ENCODE assay signal across 26 mouse cellular contexts in the genomic region with DNA sequence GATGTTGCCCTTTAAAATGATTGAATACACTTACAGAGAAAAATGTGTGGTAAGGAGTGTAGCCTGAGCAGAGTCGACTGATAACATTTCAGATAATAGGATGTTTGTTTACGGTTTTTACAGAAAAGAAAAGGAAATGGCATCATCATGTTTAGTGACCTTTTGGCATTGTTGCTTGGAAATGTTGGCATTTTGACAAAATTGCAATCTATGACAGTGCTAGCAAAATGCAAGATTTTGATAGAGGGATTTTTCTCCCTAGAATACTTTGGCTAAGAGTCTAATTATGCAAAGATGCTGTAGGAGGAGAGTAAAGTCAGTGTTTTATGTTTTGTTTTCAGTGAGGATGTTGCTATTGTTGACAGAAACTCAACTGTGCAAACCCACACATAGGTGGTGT.
DNase-seq lines count a peak whose midpoint lies in the region; ATAC-seq and TF ChIP-seq lines count a peak whose summit lies in the region.
"Had no signal": no experiment of that assay in that cellular context is flagged by ENCODE, and none has a peak within 500 bp of the region (broad histone marks: within the 10 kb centered on the region; RNA-seq: fewer than 3 reads in every experiment).

No protein-coding gene starts in this region.

- no peak overlapping the region for H3K4me3 ChIP-seq in forebrain, postnatal 0 days (ENCODE audit: low read depth, low read length)
- H3K4me3 ChIP-seq in forebrain, embryonic 15.5 days, result no peak overlapping the region
- no peak overlapping the region for H3K4me3 ChIP-seq in kidney, postnatal 0 days (replicated peaks; ENCODE audit: low read depth, low read length)
- H3K4me3 ChIP-seq: embryonic facial prominence, embryonic 15.5 days; heart, adult 2 months; heart, embryonic 10.5 days; heart, embryonic 13.5 days; hindbrain, embryonic 15.5 days; intestine, embryonic 15.5 days had no signal

- peak; percentile 24 for DNase-seq in forebrain, postnatal 0 days
- peak; percentile 44 for DNase-seq in kidney, postnatal 0 days (ENCODE audit: low spot score)
- no peak for DNase-seq in kidney, postnatal 25 days
- DNase-seq in 3T3-L1 (ENCODE audit: low read depth, low spot score) (peak; percentile 35), adipocyte (ENCODE audit: low spot score) (peak; percentile 26)
- DNase-seq: adrenal gland, postnatal 10 days; adrenal gland, postnatal 36 days; cerebellum, adult 11 months; cerebellum, adult 2 months; cerebellum, adult 9-11 months; cerebellum, postnatal 25 days; gastrocnemius, postnatal 25 days; heart, adult 2 months; heart, postnatal 14 days; heart, postnatal 4 days; kidney, adult 11 months had no signal

- H3K27me3 ChIP-seq in forebrain, postnatal 0 days (ENCODE audit: insufficient read depth, low read length), result no peaks in the 10 kb centered on the region
- no peaks in the 10 kb centered on the region for H3K27me3 ChIP-seq in forebrain, embryonic 15.5 days
- H3K27me3 ChIP-seq in kidney, postnatal 0 days (ENCODE audit: insufficient read depth, low read length), result no peaks in the 10 kb centered on the region
- H3K27me3 ChIP-seq: embryonic facial prominence, embryonic 15.5 days; heart, embryonic 13.5 days; hindbrain, embryonic 15.5 days; intestine, embryonic 15.5 days had no signal

- no peak for ATAC-seq in forebrain, postnatal 0 days
- no peak for ATAC-seq in forebrain, embryonic 15.5 days (replicated peaks)
- ATAC-seq in kidney, postnatal 0 days (replicated peaks; ENCODE audit: low FRiP score, low read depth), result no peak
- no peak for ATAC-seq in granulocyte monocyte progenitor cell, adult 5-6 weeks (replicated peaks; ENCODE audit: poor library complexity, severe bottlenecking)
- ATAC-seq: activated CD4-positive, CD25-positive, alpha-beta regulatory T cell, adult 4 months; CD4-positive, CD25-positive, alpha-beta regulatory T cell, adult 4 months; forebrain, embryonic 14.5 days; intestine, embryonic 15.5 days had no signal

- H3K4me1 ChIP-seq in forebrain, postnatal 0 days (ENCODE audit: insufficient read depth), result no peaks in the 10 kb centered on the region
- H3K4me1 ChIP-seq in forebrain, embryonic 15.5 days, result no peaks in the 10 kb centered on the region
- no peaks in the 10 kb centered on the region for H3K4me1 ChIP-seq in kidney, postnatal 0 days (replicated peaks; ENCODE audit: insufficient read depth, low read length)
- H3K4me1 ChIP-seq: embryonic facial prominence, embryonic 15.5 days; heart, embryonic 10.5 days; heart, embryonic 13.5 days; hindbrain, embryonic 15.5 days; intestine, embryonic 15.5 days had no signal

- H3K9me3 ChIP-seq in forebrain, postnatal 0 days (ENCODE audit: low read length), result no peaks in the 10 kb centered on the region
- no peaks in the 10 kb centered on the region for H3K9me3 ChIP-seq in forebrain, embryonic 15.5 days
- H3K9me3 ChIP-seq in kidney, postnatal 0 days (replicated peaks; ENCODE audit: low read length), result no peaks in the 10 kb centered on the region
- H3K9me3 ChIP-seq: embryonic facial prominence, embryonic 15.5 days; heart, embryonic 10.5 days; heart, embryonic 13.5 days; hindbrain, embryonic 15.5 days; intestine, embryonic 15.5 days had no signal

- no peaks in the 10 kb centered on the region for H3K36me3 ChIP-seq in forebrain, postnatal 0 days (ENCODE audit: insufficient read depth)
- no peaks in the 10 kb centered on the region for H3K36me3 ChIP-seq in forebrain, embryonic 15.5 days
- H3K36me3 ChIP-seq in kidney, postnatal 0 days (ENCODE audit: insufficient read depth, low read length), result no peaks in the 10 kb centered on the region
- H3K36me3 ChIP-seq: embryonic facial prominence, embryonic 15.5 days; heart, embryonic 10.5 days; heart, embryonic 13.5 days; hindbrain, embryonic 15.5 days; intestine, embryonic 15.5 days had no signal

- TF ChIP-seq CTCF in forebrain, postnatal 0 days (IDR thresholded peaks at IDR 0.05; ENCODE audit: low read depth), result no peak
- no peak for TF ChIP-seq CTCF in kidney, postnatal 0 days (IDR thresholded peaks at IDR 0.05; ENCODE audit: low read depth)

- no peak overlapping the region for H3K9ac ChIP-seq in forebrain, postnatal 0 days
- no peak overlapping the region for H3K9ac ChIP-seq in forebrain, embryonic 15.5 days (replicated peaks)
- no peak overlapping the region for H3K9ac ChIP-seq in kidney, postnatal 0 days (ENCODE audit: low read depth, low read length)
- H3K9ac ChIP-seq: embryonic facial prominence, embryonic 15.5 days; heart, embryonic 13.5 days; hindbrain, embryonic 15.5 days; intestine, embryonic 15.5 days had no signal

- WGBS in forebrain, postnatal 0 days, result 62% methylated on average over 2 of the region's 2 CpGs
- WGBS in forebrain, embryonic 15.5 days, result 81% methylated on average over 2 of the region's 2 CpGs
- WGBS in kidney, postnatal 0 days, result 67% methylated on average over 2 of the region's 2 CpGs

- no peak overlapping the region for H3K4me2 ChIP-seq in forebrain, postnatal 0 days (ENCODE audit: low read depth)
- H3K4me2 ChIP-seq in forebrain, embryonic 15.5 days (replicated peaks), result no peak overlapping the region
- H3K4me2 ChIP-seq in kidney, postnatal 0 days (ENCODE audit: low read length), result no peak overlapping the region
- H3K4me2 ChIP-seq: embryonic facial prominence, embryonic 15.5 days; heart, embryonic 13.5 days; hindbrain, embryonic 15.5 days; intestine, embryonic 15.5 days had no signal

- H3K27ac ChIP-seq in forebrain, postnatal 0 days (ENCODE audit: low read depth, low read length), result no peak overlapping the region
- no peak overlapping the region for H3K27ac ChIP-seq in forebrain, embryonic 15.5 days (replicated peaks)
- no peak overlapping the region for H3K27ac ChIP-seq in kidney, postnatal 0 days
- H3K27ac ChIP-seq: embryonic facial prominence, embryonic 15.5 days; heart, adult 2 months; heart, embryonic 10.5 days; heart, embryonic 13.5 days; hindbrain, embryonic 15.5 days; intestine, embryonic 15.5 days had no signal

Comparison
In these comparisons a context has a peak if more than half of its experiments do, and no peak if none do; other contexts are left out.
1. DNase-seq: peak in forebrain, postnatal 0 days (single experiment), kidney, postnatal 0 days (single experiment), 3T3-L1 (single experiment) and adipocyte (single experiment); none in kidney, postnatal 25 days (0 of 2).